Mouse (Mus musculus) limb, embryonic 11.5 days (tissue): Measurements from ENCODE around the gene Xrcc5. TPM values are rescaled to one million over a fixed set of nuclear protein-coding genes. Genes with fewer than 3 reads are reported as not detected.

Experiments
- ATAC-seq: fragments of 200-750 bp; cut with Nextera tagmentation; 2 replicates; pipeline ENCODE4 v1.8.0; 2017; ENCODE audit warnings: low read depth; ENCODE audit not compliant: insufficient number of reproducible peaks, low FRiP score, low TSS enrichment
- DNase-seq: peaks from one replicate; pipeline ENCODE4 v3.0.0-alpha.2; 2015; ENCODE audit warnings: low spot score
- H3K27ac ChIP-seq: fragments of 300-500 bp; sonication (generic); replicated peaks from 2 replicates; pipeline ENCODE4 v1.5.1; 2014; ENCODE audit warnings: low read depth, mild to moderate bottlenecking, low read length
- H3K27me3 ChIP-seq: fragments of 300-500 bp; sonication (generic); 2 replicates; pipeline ENCODE4 v1.6.1; 2014; ENCODE audit warnings: mild to moderate bottlenecking, low read length, mixed read lengths; ENCODE audit not compliant: control insufficient read depth, insufficient read depth
- H3K36me3 ChIP-seq: fragments of 300-500 bp; sonication (generic); 2 replicates; pipeline ENCODE4 v1.6.1; 2014; ENCODE audit warnings: mild to moderate bottlenecking, low read length, moderate library complexity, mixed read lengths; ENCODE audit not compliant: control insufficient read depth, insufficient read depth
- H3K4me1 ChIP-seq: fragments of 300-500 bp; sonication (generic); 2 replicates; pipeline ENCODE4 v1.6.1; 2014; ENCODE audit warnings: low read length, mixed read lengths; ENCODE audit not compliant: control insufficient read depth, insufficient read depth
- H3K4me2 ChIP-seq: fragments of 300-500 bp; sonication (generic); 2 replicates; pipeline ENCODE4 v1.6.1; 2014; ENCODE audit warnings: low read depth, mild to moderate bottlenecking, moderate library complexity; ENCODE audit not compliant: severe bottlenecking
- H3K4me3 ChIP-seq: fragments of 300-500 bp; sonication (generic); 2 replicates; pipeline ENCODE4 v1.5.1; 2014; ENCODE audit warnings: low read depth, low read length
- H3K9ac ChIP-seq: fragments of 300-500 bp; sonication (generic); 2 replicates; pipeline ENCODE4 v1.6.1; 2014; ENCODE audit warnings: mild to moderate bottlenecking, low read length
- H3K9me3 ChIP-seq: fragments of 300-500 bp; sonication (generic); 2 replicates; pipeline ENCODE4 v1.6.1; 2016; ENCODE audit warnings: low read length; ENCODE audit not compliant: control insufficient read depth
- WGBS: fragments of 180-500 bp; shearing (Covaris S2); extraction: QIAGEN DNeasy Blood & Tissue Kit; methylation state at CpG from one replicate; pipeline ENCODE4 v1.1.7; 2014; 5-methylcytosine and 5-hydroxymethylcytosine counted together
- polyA plus RNA-seq: library from polyadenylated mRNA; unstranded; fragments of >200 nt; fragmentation: Nextera tagmentation; extraction: Ambion mirVana; gene quantifications from 2 replicates; pipeline ENCODE4 v1.2.1, GENCODE M21; 2014

Xrcc5 gene
- polyA plus RNA-seq = 78.9 and 84.2 TPM in 2 replicates

DNA sequence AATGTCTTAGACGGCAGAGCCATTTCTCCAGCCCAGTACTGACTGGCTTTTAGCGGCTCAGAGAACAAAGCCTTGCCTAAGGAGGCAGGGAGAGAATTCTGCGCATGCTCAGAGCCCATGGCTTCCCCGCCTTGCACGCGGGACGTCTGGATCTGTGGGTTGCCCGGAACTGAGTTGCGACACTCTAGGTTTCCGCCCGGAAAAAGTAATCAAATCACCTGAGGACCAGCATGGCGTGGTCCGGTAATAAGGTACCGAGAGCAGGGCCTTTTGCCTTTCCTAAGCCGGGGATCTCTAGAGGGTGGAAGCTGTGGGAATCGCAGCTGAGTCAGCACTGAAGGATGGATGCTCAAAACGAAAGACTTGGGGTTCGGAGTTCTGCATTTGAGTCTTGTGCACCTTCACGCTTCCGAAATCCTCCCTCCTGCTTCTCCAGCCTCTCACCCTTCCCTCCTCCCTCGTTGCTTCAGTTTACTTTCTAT is at the start of gene Xrcc5:
Xrcc5 (plus strand) TSS at position 105 of the 482 bp plus-strand sequence.
- H3K36me3 ChIP-seq = no peaks in the 10 kb centered on the region
- ATAC-seq = peak; percentile 91
- H3K27me3 ChIP-seq = no peaks in the 10 kb centered on the region
- no peaks in the 10 kb centered on the region for H3K9me3 ChIP-seq
- H3K4me1 ChIP-seq = peaks cover 8% of the 10 kb centered on the region; the same call in 1 of the 2 replicates
- peak; percentile 96 for DNase-seq
- H3K4me3 ChIP-seq = peak within 1 kb of the TSS; percentile 55
- H3K4me2 ChIP-seq = peak within 1 kb of the TSS; percentile 49
- H3K9ac ChIP-seq = peak within 1 kb of the TSS; percentile 79
- H3K27ac ChIP-seq = peak within 1 kb of the TSS; percentile 86
- under 1% methylated on average over 21 of the region's 21 CpGs for WGBS

- Histone ChIP-seq H3K4me3 (no peak overlapping the region), H3K4me1 (no peaks in the 10 kb centered on the region), H3K27me3 (no peaks in the 10 kb centered on the region), H3K9me3 (no peaks in the 10 kb centered on the region), H3K9ac (no peak overlapping the region), H3K4me2 (no peak overlapping the region), H3K27ac (no peak overlapping the region), H3K36me3 (no peaks in the 10 kb centered on the region)
- ATAC-seq (no peak), DNase-seq (no peak)
- WGBS = 91% methylated on average over 3 of the region's 3 CpGs
These were observed 44.1 kb upstream of the Xrcc5 start for GRCm38 (mm10) chr1:72263099-72263498.

DNA sequence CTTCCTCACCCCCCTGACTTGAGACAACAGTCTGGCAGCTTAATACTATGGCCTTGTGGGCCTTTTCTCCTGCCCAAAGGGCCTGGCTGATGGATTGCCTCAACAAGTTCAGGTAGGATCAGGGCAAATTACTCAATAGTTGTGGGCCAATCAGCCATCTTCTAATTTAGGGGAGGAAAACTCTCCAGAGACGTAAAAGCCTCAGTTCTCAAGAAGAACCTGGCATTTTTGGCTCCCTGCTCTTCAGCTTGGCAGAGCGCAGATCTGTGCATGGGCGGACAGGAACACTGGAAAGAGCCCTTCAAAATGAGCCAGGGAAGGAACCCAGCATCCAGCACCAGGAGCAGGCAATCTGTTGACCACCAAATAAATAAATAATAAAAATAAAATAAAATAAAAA is 29.1 kb upstream of the Xrcc5 start:
- H3K4me1 ChIP-seq = no peaks in the 10 kb centered on the region
- no peak overlapping the region for H3K27ac ChIP-seq
- H3K9ac ChIP-seq = no peak overlapping the region
- DNase-seq (no peak), ATAC-seq (no peak)
- no peak overlapping the region for H3K4me2 ChIP-seq
- no peak overlapping the region for H3K4me3 ChIP-seq
- H3K27me3 ChIP-seq = no peaks in the 10 kb centered on the region
- H3K36me3 ChIP-seq = no peaks in the 10 kb centered on the region; the same call in 1 of the 2 replicates
- H3K9me3 ChIP-seq = no peaks in the 10 kb centered on the region
- WGBS = 94% methylated on average over 3 of the region's 3 CpGs

GRCm38 (mm10) chr1:72282604-72283003 is 24.6 kb upstream of the Xrcc5 start:
- H3K27ac ChIP-seq = no peak overlapping the region
- H3K9me3 ChIP-seq = no peaks in the 10 kb centered on the region
- 77% methylated on average over 1 of the region's 1 CpGs for WGBS
- ATAC-seq (no peak), DNase-seq (no peak)
- no peak overlapping the region for H3K4me2 ChIP-seq
- H3K4me3 ChIP-seq = no peak overlapping the region
- no peaks in the 10 kb centered on the region; the same call in 1 of the 2 replicates for H3K36me3 ChIP-seq
- no peaks in the 10 kb centered on the region for H3K4me1 ChIP-seq
- no peak overlapping the region for H3K9ac ChIP-seq
- H3K27me3 ChIP-seq = no peaks in the 10 kb centered on the region

GRCm38 (mm10) chr1:72283992-72284485 is 23.2 kb upstream of the Xrcc5 start, which contains the start of the genes Pecr and Tmem169:
Gene Pecr, minus strand, starts transcription at chr1:72284314.
Gene Tmem169, plus strand, starts transcription at chr1:72284369.
- H3K4me1 ChIP-seq = no peaks in the 10 kb centered on the region

GRCm38 (mm10) chr1:72284539-72284938 is 22.7 kb upstream of the Xrcc5 start:
- no peaks in the 10 kb centered on the region for H3K4me1 ChIP-seq
- ATAC-seq (peak; percentile 33), DNase-seq (no peak)
- H3K27ac ChIP-seq = no peak overlapping the region
- WGBS = 6% methylated on average over 5 of the region's 5 CpGs
- H3K9me3 ChIP-seq = no peaks in the 10 kb centered on the region
- peak overlapping the region; percentile 53 for H3K4me3 ChIP-seq
- peak overlapping the region; percentile 71 for H3K9ac ChIP-seq
- no peaks in the 10 kb centered on the region for H3K27me3 ChIP-seq
- no peaks in the 10 kb centered on the region for H3K36me3 ChIP-seq
- H3K4me2 ChIP-seq = peak overlapping the region; percentile 84

More at GRCm38 (mm10) chr1:72283992-72284485, 23.2 kb upstream of the Xrcc5 start, which contains the start of the genes Pecr and Tmem169:
- Histone ChIP-seq H3K36me3 (no peaks in the 10 kb centered on the region), H3K4me2 (peak within 1 kb of the TSS; percentile 84), H3K9me3 (no peaks in the 10 kb centered on the region), H3K27ac (0 out of 2 replicates have a peak within 1 kb of the TSS, but pooled peaks have one; percentile 39), H3K4me3 (peak within 1 kb of the TSS; percentile 53), H3K27me3 (no peaks in the 10 kb centered on the region), H3K9ac (peak within 1 kb of the TSS; percentile 71)
- DNase-seq (peak; percentile 95), ATAC-seq (peak; percentile 99)
- WGBS = under 1% methylated on average over 30 of the region's 30 CpGs

DNA sequence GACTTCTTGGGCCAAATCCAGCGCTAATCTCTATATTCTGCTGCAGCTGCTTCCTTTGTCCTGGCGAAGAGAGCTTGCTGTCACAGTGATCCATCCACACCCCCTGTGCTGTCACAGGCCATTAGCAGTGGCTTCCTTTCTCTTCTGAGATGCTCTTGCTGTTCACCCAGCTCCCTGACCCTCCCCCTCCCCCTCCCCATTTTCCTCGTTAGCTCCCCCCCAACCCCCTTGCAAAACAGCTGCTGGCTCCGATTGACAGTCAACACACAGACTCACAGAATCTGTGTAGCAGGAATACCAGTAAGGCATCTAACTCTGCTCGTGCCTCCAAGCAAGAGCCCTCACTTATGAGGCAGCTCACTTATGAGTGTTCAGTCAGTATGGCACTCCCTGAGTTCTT is 20.3 kb upstream of the Xrcc5 start:
- Histone ChIP-seq H3K4me3 (no peak overlapping the region), H3K9ac (no peak overlapping the region), H3K4me1 (no peaks in the 10 kb centered on the region), H3K27me3 (no peaks in the 10 kb centered on the region), H3K27ac (no peak overlapping the region), H3K9me3 (no peaks in the 10 kb centered on the region), H3K4me2 (no peak overlapping the region), H3K36me3 (no peaks in the 10 kb centered on the region)
- DNase-seq (no peak), ATAC-seq (no peak)
- WGBS = 46% methylated on average over 5 of the region's 5 CpGs

DNA sequence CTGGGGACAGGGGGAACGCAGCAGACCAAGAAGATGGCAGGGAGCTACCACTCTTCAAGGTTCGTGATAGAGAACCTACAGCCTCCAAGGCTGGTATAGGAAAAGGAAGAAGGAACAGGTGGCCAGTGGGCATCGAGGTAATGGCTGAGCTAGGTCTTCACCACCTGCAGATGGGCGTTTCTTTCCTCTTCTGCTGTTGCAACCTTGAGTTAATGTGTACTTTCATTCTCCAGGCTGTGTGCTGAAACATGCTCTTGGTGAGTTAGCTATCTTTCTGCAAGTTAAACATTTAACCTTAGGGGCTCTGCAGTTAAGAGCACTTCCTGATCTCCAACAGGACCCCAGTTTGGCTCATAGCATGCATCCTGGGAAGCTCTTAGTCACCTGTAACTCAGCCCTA is 19.3 kb upstream of the Xrcc5 start:
- H3K36me3 ChIP-seq = no peaks in the 10 kb centered on the region
- H3K9ac ChIP-seq = no peak overlapping the region
- DNase-seq (no peak), ATAC-seq (no peak)
- no peak overlapping the region for H3K4me2 ChIP-seq
- H3K9me3 ChIP-seq = no peaks in the 10 kb centered on the region
- WGBS = 89% methylated on average over 4 of the region's 4 CpGs
- H3K4me3 ChIP-seq = no peak overlapping the region
- no peaks in the 10 kb centered on the region for H3K27me3 ChIP-seq
- H3K27ac ChIP-seq = no peak overlapping the region
- H3K4me1 ChIP-seq = no peaks in the 10 kb centered on the region
